Mouse (Mus musculus) bone marrow macrophage, adult 2 months (primary cell): ENCODE results near the gene Edc4. TPM values are rescaled to one million over a fixed set of nuclear protein-coding genes. Genes with fewer than 3 reads are reported as not detected.
"Not testable (repeated sequence)": the region's sequence is repeated elsewhere in the genome, so short reads cannot be mapped to it uniquely, and the experiment has no call there.

Experiments
- H3K27ac ChIP-seq: 2 replicates; pipeline ENCODE4 v1.5.1; 2012; ENCODE audit warnings: low read depth, low read length; ENCODE audit not compliant: insufficient read depth
- H3K4me1 ChIP-seq: 2 replicates; pipeline ENCODE4 v1.6.1; 2012; ENCODE audit warnings: low read length; ENCODE audit not compliant: control insufficient read depth, insufficient read depth
- H3K4me3 ChIP-seq: 2 replicates; pipeline ENCODE4 v1.5.1; 2012; ENCODE audit warnings: mild to moderate bottlenecking, low read length, moderate library complexity; ENCODE audit not compliant: insufficient read depth
- CTCF ChIP-seq: IDR thresholded peaks from 2 replicates; pipeline ENCODE4 v1.5.1; 2012; ENCODE audit warnings: low read depth, mild to moderate bottlenecking, low read length, moderate library complexity
- POLR2A ChIP-seq: IDR thresholded peaks from 2 replicates; pipeline ENCODE4 v1.6.1; 2012; ENCODE audit warnings: mild to moderate bottlenecking, low read depth, low read length, borderline replicate concordance
- polyA plus RNA-seq: library from polyadenylated mRNA; stranded (reverse); fragments of >200 nt; gene quantifications from 2 replicates; pipeline ENCODE4 v1.2.4, GENCODE M21; 2012; ENCODE audit not compliant: missing spikeins, insufficient read depth, insufficient read length

Edc4 gene
- 23.6 and 29.8 TPM in 2 replicates for polyA plus RNA-seq

DNA sequence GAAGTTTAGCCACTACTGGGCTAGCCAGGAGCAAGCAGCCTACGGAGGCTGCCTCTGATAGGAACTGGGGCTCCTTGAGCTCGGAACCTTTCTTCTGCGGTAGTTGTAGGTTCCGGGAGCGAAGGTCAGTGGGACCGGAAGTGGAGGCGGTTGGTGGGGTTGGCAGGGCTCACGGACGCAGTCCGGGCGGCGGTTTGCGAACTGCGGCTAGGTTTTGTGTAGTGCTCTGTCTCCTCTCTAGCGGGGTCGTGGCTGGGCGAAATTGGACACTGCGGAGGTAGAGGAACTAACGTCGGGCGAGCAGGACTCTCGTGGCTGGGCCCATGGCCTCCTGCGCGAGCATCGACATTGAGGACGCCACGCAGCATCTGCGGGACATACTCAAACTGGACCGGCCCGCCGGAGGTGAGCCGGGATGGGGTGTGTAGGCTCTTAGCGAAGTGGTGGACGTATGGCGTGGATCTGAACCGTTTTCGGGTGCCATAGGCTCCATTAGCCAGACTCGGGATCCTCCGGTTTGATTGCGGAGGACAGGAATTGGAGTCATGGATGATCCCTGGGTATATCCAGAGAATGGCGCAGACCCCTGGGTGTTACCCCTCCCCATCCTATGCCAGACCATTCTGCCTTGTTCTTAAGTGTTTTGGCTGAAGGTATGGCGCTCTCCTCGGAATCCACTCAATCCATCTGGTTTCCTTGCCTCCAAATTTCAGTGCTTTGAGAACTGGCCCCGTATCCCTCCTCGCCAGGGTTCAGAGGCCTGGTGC lies at the start of gene Edc4:
TSS of gene Edc4 (plus strand) at position 128 of the 767 bp plus-strand sequence.
- H3K27ac ChIP-seq = no peak within 1 kb of the TSS
- peak within 1 kb of the TSS; percentile 89 for H3K4me3 ChIP-seq
- peaks cover 7% of the 10 kb centered on the region; the same call in 1 of the 2 replicates for H3K4me1 ChIP-seq
- TF ChIP-seq CTCF = no peak
- no peak for TF ChIP-seq POLR2A

DNA sequence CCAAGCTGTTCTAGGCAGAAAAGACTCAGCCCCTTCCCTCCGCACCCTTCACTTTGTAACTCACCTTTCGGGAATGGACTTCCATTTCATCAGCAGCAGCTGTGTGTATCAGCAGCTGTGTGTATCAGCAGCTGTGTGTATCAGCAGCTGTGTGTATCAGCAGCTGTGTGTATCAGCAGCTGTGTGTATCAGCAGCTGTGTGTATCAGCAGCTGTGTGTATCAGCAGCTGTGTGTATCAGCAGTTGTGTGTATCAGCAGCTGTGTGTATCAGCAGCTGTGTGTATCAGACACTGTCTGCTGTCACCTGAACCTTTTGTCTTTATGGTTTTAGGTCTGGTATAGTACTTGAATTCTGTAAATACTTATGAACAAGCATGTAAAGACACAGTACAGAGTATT lies 46.9 kb upstream of the Edc4 start:
- not testable (repeated sequence) for H3K27ac ChIP-seq, H3K4me3 ChIP-seq, H3K4me1 ChIP-seq

DNA sequence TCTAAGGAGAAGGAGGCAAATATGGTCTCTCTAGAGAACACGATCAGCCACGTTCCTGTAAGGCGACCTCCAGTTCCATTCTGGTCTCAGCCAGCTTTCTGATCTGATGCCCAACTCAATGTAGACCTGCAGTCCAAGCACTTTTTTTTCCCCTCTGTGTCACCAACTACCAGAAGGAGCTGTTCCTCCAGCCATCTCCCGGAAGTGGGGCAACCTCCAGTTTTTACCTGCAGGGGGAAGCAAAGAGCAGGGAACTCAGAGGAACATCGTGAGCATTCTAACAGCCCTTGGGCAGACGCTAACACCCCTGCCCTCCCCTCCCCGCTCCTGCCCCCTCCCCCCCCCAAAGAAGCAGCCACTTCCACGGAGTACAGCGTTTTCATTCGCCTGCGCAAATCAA lies 45.4 kb upstream of the Edc4 start:
- Histone ChIP-seq H3K4me3 (no peak overlapping the region), H3K27ac (no peak overlapping the region), H3K4me1 (peaks cover 8% of the 10 kb centered on the region; the same call in 1 of the 2 replicates)
- TF ChIP-seq CTCF (peak; percentile 63), POLR2A (no peak)

DNA sequence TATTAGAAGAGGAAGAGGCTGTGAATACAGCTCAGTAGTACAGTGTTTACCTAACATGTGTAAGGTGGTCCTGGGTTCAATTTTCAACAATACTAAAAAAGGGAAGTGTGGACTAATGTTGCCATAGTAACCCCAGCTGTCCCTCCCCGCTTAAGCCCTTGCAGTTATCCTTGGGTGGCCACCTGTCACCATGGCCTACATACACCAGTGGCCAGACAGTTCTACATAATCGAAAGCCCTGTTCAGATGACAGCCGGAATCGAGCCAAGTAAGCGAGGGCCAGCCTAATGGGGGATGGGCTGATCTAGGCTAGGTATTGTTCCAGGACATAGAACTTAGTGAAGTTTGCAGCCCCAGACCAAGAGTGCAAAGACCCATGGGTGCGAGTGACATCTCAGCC lies 43.7 kb upstream of the Edc4 start:
- H3K4me3 ChIP-seq = no peak overlapping the region
- TF ChIP-seq CTCF = no peak
- TF ChIP-seq POLR2A = no peak
- H3K27ac ChIP-seq = no peak overlapping the region
- H3K4me1 ChIP-seq = peaks cover 8% of the 10 kb centered on the region; the same call in 1 of the 2 replicates

DNA sequence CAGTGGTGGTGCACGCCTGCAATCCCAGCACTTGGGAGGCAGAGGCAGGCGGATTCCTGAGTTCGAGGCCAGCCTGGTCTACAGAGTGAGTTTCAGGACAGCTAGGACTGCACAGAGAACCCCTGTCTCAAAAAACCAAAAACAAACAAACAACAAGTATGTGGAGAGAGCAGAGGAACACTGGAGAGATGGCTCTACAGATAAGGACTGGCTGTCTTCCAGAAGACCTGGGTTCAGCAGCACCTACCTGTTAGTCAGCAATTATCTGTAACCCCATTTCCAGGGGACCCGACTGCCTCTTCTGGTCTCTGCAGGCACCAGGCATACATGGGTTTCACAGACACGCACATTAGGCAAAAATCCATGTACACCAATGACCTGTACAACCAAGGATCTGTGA lies 41.5 kb upstream of the Edc4 start:
- TF ChIP-seq CTCF (no peak), POLR2A (no peak)
- Histone ChIP-seq H3K4me3 (no peak overlapping the region), H3K27ac (no peak overlapping the region), H3K4me1 (peaks cover 8% of the 10 kb centered on the region; the same call in 1 of the 2 replicates)

DNA sequence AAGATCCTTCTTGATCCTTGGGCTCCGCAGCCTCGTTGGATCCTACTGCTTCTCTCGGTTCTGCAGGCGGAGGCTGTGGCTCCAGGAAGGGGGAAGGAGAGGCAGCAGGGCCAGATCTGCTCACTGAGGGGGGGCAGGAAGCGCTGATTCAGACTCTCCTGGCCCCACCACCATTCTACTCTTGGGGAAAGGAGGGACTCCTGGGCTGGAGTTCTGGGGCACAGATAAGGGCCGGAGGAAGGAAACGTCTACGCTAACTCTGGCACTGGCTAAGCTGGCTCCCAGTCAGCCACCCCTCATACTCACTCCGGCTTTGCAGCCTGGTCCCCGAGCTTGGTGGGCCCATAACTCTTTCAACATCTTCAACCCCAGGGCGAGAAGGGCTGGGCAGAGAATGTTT lies 34.0 kb upstream of the Edc4 start:
- no peak overlapping the region for H3K27ac ChIP-seq
- H3K4me3 ChIP-seq = no peak overlapping the region
- H3K4me1 ChIP-seq = peaks cover 6% of the 10 kb centered on the region
- no peak for TF ChIP-seq POLR2A
- TF ChIP-seq CTCF = no peak

DNA sequence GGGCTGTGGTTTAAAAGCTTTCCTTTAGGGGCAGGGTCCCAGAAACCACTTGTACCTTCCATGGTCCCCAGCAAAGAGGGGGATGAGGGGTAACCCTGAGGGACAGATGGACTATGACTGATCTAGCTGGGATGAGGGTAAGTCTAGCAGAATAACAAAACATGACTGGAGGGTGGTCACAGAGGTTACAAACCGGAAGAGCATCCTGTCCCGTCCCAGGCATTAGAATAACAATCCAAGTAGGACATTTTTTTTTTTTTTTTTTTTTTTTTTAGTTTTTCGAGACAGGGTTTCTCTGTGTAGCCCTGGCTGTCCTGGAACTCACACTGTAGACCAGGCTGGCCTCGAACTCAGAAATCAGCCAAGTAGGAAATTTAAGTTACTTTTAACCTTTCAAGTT lies 30.7 kb upstream of the Edc4 start:
- Histone ChIP-seq H3K4me1 (peaks cover 8% of the 10 kb centered on the region), H3K27ac (no peak overlapping the region), H3K4me3 (no peak overlapping the region)
- TF ChIP-seq POLR2A (no peak), CTCF (no peak)

DNA sequence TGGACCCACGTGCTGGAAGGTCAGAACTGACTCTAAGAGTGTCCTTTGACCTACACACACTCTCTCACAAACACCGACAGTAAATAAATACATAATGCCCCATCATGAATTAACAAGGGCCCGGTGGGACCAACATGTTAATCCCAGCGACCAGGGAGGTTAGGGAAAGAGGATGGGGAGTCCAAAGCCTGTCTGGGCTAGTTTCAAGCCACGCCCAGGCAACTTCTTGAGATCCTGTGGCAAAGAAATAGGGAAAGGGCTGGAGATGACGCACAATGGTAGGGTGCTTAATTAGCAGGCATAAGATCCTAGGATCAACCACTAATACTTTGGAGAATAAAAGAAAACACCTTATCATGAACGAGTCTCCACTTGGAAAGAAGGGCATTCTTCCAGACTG lies 30.1 kb upstream of the Edc4 start:
- Histone ChIP-seq H3K27ac (no peak overlapping the region), H3K4me1 (peaks cover 8% of the 10 kb centered on the region), H3K4me3 (peak overlapping the region; percentile 14; the same call in 1 of the 2 replicates)
- TF ChIP-seq POLR2A (no peak), CTCF (no peak)

DNA sequence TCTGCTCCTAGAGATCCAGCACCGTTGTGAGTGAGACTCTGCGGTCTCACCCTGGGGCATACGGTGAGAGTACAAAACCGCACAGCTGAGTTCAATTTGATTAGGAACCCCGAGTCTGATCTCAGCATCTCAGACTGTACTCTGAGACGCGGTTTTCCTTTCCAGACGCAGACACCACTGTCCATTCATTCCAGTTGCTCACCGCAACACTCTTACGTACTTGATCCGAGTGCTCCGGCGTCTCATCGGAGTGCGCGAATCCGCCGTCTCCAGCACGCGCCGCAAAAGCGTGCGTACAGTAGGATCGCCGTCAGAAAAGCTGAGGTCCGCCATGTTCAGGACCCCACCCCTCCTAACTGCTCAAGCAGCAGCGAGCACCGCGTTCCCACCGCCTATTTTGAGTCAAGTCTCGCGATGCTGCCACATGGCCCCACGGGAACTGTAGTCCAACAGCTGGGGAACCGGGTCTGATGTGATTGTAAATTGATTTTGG lies 29.0 kb upstream of the Edc4 start:
- peak overlapping the region; percentile 41 for H3K27ac ChIP-seq
- peak; percentile 80; the same call in 1 of the 2 replicates for TF ChIP-seq POLR2A
- no peak for TF ChIP-seq CTCF
- H3K4me3 ChIP-seq = peak overlapping the region; percentile 99
- peaks cover 10% of the 10 kb centered on the region for H3K4me1 ChIP-seq

DNA sequence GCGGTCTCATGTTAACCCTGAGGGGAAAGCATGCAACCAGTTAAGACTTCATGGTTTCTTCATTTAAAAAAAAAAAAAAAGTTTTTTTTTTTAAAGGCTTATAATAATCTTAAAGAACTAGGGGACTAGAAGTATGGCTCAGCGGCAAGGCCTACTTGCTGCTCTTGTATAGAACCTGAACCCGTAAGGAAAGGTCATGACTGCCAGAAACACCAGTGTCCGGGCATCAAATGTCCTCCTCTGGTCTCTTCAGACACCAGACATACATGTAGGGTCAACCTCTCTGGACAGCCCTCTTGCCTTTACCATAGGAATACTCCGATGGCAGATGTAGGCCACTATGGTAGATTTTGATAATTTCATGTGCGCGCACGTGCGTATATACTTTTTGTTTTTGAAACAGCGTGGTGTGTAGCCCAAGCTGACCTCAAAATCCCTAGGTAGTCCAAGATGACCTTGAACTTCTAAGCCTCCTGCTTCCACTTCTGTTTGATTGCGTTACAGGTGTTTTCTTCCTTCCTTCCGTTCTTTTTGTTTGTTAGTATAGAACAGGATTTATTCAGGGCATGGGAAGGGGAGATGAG lies 28.4 kb upstream of the Edc4 start:
- no peak overlapping the region for H3K4me3 ChIP-seq
- TF ChIP-seq POLR2A (no peak), CTCF (no peak)
- H3K4me1 ChIP-seq = peaks cover 13% of the 10 kb centered on the region
- no peak overlapping the region for H3K27ac ChIP-seq
